Mouse (Mus musculus) c-Kit-positive CD71-negative TER-119-negative erythroid progenitor cells, embryonic 14.5 days (primary cell): ENCODE results near the gene Piwil4.
"Not testable (repeated sequence)": the region's sequence is repeated elsewhere in the genome, so short reads cannot be mapped to it uniquely, and the experiment has no call there.

Source experiments
- DNase-seq: peaks from one replicate; pipeline ENCODE4 v3.0.0-alpha.2; 2013; ENCODE audit warnings: low read depth

Piwil4 gene

GRCm38 (mm10) chr9:14726005-14726404, 14.5 kb downstream of the Piwil4 start:
- DNase-seq: no peak

- DNase-seq: no peak
Measured at GRCm38 (mm10) chr9:14724755-14725420, 15.6 kb downstream of the Piwil4 start.

- no peak for DNase-seq
Measured at GRCm38 (mm10) chr9:14721610-14722009, 18.9 kb downstream of the Piwil4 start.

GRCm38 (mm10) chr9:14720384-14720783, 20.1 kb downstream of the Piwil4 start:
- DNase-seq: no peak

GRCm38 (mm10) chr9:14718332-14718691, 22.2 kb downstream of the Piwil4 start:
- DNase-seq: no peak

- no peak for DNase-seq
Measured at GRCm38 (mm10) chr9:14717689-14718331, 22.7 kb downstream of the Piwil4 start.

GRCm38 (mm10) chr9:14715258-14715657, 25.3 kb downstream of the Piwil4 start:
- no peak for DNase-seq

- DNase-seq: no peak
Measured at GRCm38 (mm10) chr9:14710910-14711309, 29.6 kb downstream of the Piwil4 start.

GRCm38 (mm10) chr9:14705321-14706162, 35.0 kb downstream of the Piwil4 start:
- no peak for DNase-seq

GRCm38 (mm10) chr9:14700795-14701194, 39.7 kb downstream of the Piwil4 start:
- DNase-seq: not testable (repeated sequence)

GRCm38 (mm10) chr9:14699288-14699640, 41.3 kb downstream of the Piwil4 start:
- DNase-seq: no peak

- peak; percentile 73 for DNase-seq
Measured at GRCm38 (mm10) chr9:14698582-14699287, 41.8 kb downstream of the Piwil4 start.

- DNase-seq: peak; percentile 47
Measured at GRCm38 (mm10) chr9:14697903-14698302, 42.6 kb downstream of the Piwil4 start.

GRCm38 (mm10) chr9:14689376-14690108, 51.0 kb downstream of the Piwil4 start:
- no peak for DNase-seq

- DNase-seq: no peak
Measured at GRCm38 (mm10) chr9:14684363-14684762, 56.2 kb downstream of the Piwil4 start.

- DNase-seq: no peak
Measured at GRCm38 (mm10) chr9:14682741-14683140, 57.8 kb downstream of the Piwil4 start.

GRCm38 (mm10) chr9:14680584-14680983, 59.9 kb downstream of the Piwil4 start:
- DNase-seq: no peak

- no peak for DNase-seq
Measured at GRCm38 (mm10) chr9:14675707-14676691, 64.5 kb downstream of the Piwil4 start.

- no peak for DNase-seq
Measured at GRCm38 (mm10) chr9:14674506-14674905, 66.0 kb downstream of the Piwil4 start.

GRCm38 (mm10) chr9:14673109-14673508, 67.4 kb downstream of the Piwil4 start:
- DNase-seq: no peak
